ENCODE assay signal across 9 mouse cellular contexts in the genomic region with DNA sequence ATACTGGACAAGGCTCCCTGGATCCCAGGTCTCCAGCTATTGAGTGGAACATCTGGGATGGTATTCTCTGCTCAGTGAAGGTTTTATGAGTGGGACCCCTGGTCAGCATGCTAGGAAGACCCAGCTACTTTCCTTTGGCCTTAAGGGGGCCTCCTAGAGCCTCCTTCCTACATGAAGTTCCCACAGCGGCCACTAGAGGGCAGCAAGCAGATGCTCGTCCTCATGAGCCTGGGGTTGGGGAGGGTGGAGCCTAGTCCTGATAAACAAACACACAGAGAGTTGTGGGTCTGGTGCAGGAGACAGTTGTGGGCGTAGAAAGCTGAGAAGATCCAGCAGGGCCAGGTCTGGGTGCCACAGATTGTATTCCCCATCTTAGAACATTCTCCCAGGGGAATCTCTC. TPM values are rescaled to one million over a fixed set of nuclear protein-coding genes. Genes with fewer than 3 reads are reported as not detected.
DNase-seq lines count a peak whose midpoint lies in the region; ATAC-seq and TF ChIP-seq lines count a peak whose summit lies in the region.
"Had no signal": no experiment of that assay in that cellular context is flagged by ENCODE, and none has a peak within 500 bp of the region (broad histone marks: within the 10 kb centered on the region; RNA-seq: fewer than 3 reads in every experiment).

No protein-coding gene starts in this region.

- no peak for TF ChIP-seq POLR2A in MEL (IDR thresholded peaks at IDR 0.05; ENCODE audit: control insufficient read depth in 1 of 2, insufficient read depth in 1 of 2, low read depth in 1 of 2, low read length in 2 of 2, poor library complexity in 1 of 2)

- H3K27ac ChIP-seq in MEL (ENCODE audit: control insufficient read depth, low read depth, low read length), result no peak overlapping the region
- H3K27ac ChIP-seq in lung, embryonic 16.5 days (ENCODE audit: low read length), result no peak overlapping the region
- H3K27ac ChIP-seq: limb, embryonic 15.5 days had no signal

- no peaks in the 10 kb centered on the region for H3K27me3 ChIP-seq in MEL (ENCODE audit: control insufficient read depth in 1 of 2, insufficient read depth in 2 of 2, low read length in 2 of 2)
- no peaks in the 10 kb centered on the region for H3K27me3 ChIP-seq in lung, embryonic 16.5 days (ENCODE audit: control insufficient read depth, insufficient read depth, low read depth, low read length)
- H3K27me3 ChIP-seq: limb, embryonic 15.5 days had no signal

- no peaks in the 10 kb centered on the region for H3K4me1 ChIP-seq in MEL (ENCODE audit: control insufficient read depth in 1 of 2, insufficient read depth in 2 of 2, low read length in 2 of 2)
- peaks cover 13% of the 10 kb centered on the region for H3K4me1 ChIP-seq in lung, embryonic 16.5 days (replicated peaks; ENCODE audit: control insufficient read depth, insufficient read depth, low read length)

- H3K9me3 ChIP-seq in MEL (replicated peaks; ENCODE audit: insufficient read depth, low read length), result no peaks in the 10 kb centered on the region
- H3K9me3 ChIP-seq in lung, embryonic 16.5 days (ENCODE audit: control insufficient read depth, low read length), result no peaks in the 10 kb centered on the region
- H3K9me3 ChIP-seq: limb, embryonic 15.5 days had no signal

- DNase-seq in MEL (ENCODE audit: low read depth, low spot score), result peak; percentile 89
- peak; percentile 76 for DNase-seq in cerebellum, adult 11-12 months
- peak; percentile 91 for DNase-seq in forelimb bud, embryonic 11.5 days (ENCODE audit: low read depth, low spot score)
- DNase-seq in layer of hippocampus, adult 9-10 months (ENCODE audit: low spot score), result peak; percentile 83
- peak; percentile 72 for DNase-seq in retina, adult 2 months (ENCODE audit: low read depth, low spot score)
- DNase-seq in thymus, postnatal 25 days, result peak; percentile 88

- H3K4me2 ChIP-seq in lung, embryonic 16.5 days (ENCODE audit: low read depth, low read length), result no peak overlapping the region
- H3K4me2 ChIP-seq: limb, embryonic 15.5 days had no signal

- ATAC-seq in hematopoietic stem cell, adult 5-6 weeks (replicated peaks in 1 of 2; ENCODE audit: insufficient read depth in 1 of 2, low FRiP score in 2 of 2, low TSS enrichment in 1 of 2, low read depth in 1 of 2, poor library complexity in 2 of 2, severe bottlenecking in 2 of 2), result peak; percentile 86
- peak; percentile 61 for ATAC-seq in lung, embryonic 16.5 days (ENCODE audit: low read depth)

- H3K36me3 ChIP-seq in MEL (ENCODE audit: control insufficient read depth in 1 of 2, insufficient read depth in 2 of 2, low read length in 2 of 2), result no peaks in the 10 kb centered on the region
- peaks cover 2% of the 10 kb centered on the region; the same call in 1 of the 2 replicates for H3K36me3 ChIP-seq in lung, embryonic 16.5 days (ENCODE audit: control insufficient read depth, insufficient read depth, low read length)

- peak in 2 of 3 experiments; percentile 97 to 100; a peak in 5 of 6 replicates for TF ChIP-seq CTCF in MEL (IDR thresholded peaks at IDR 0.05 in 2 of 3, conservative IDR thresholded peaks at IDR 0.05 in 1 of 3; ENCODE audit: control insufficient read depth in 1 of 3, insufficient read depth in 1 of 3, low read depth in 2 of 3, low read length in 3 of 3, poor library complexity in 1 of 3, severe bottlenecking in 1 of 3)

- peak; percentile 85 for TF ChIP-seq RAD21 in MEL (IDR thresholded peaks at IDR 0.05; ENCODE audit: low read depth, low read length)

- no peaks in the 10 kb centered on the region for H3K79me2 ChIP-seq in MEL (ENCODE audit: control insufficient read depth, insufficient read depth, low read length, poor library complexity)

- H3K4me3 ChIP-seq in MEL (ENCODE audit: control insufficient read depth in 1 of 2, insufficient read depth in 1 of 2, low read depth in 2 of 2, low read length in 2 of 2), result no peak overlapping the region
- no peak overlapping the region for H3K4me3 ChIP-seq in lung, embryonic 16.5 days (ENCODE audit: low read length)
- H3K4me3 ChIP-seq: limb, embryonic 15.5 days had no signal

- no peak for TF ChIP-seq EP300 in MEL (IDR thresholded peaks at IDR 0.05; ENCODE audit: low read depth in 1 of 2, low read length in 2 of 2)

- no peak overlapping the region for H3K9ac ChIP-seq in MEL (ENCODE audit: control insufficient read depth, low read depth, low read length, poor library complexity, severe bottlenecking)
- H3K9ac ChIP-seq in lung, embryonic 16.5 days (ENCODE audit: low read length), result no peak overlapping the region
- H3K9ac ChIP-seq: limb, embryonic 15.5 days had no signal

- WGBS in lung, embryonic 16.5 days, result 4% methylated on average over 3 of the region's 3 CpGs

TF ChIP-seq in MEL, 35 proteins besides CTCF, POLR2A, EP300 and RAD21 (continues in another document):
- 0 out of 2 replicates have a peak, but pooled peaks have one; percentile 14 for TF ChIP-seq GATA1 (IDR thresholded peaks at IDR 0.05; ENCODE audit: low read depth, low read length)
- TF ChIP-seq SMC3 (IDR thresholded peaks at IDR 0.05; ENCODE audit: low read depth, low read length), result peak; percentile 93
- no peak for TF ChIP-seq MAX (IDR thresholded peaks at IDR 0.05; ENCODE audit: low read length)
- no peak for TF ChIP-seq E2F4 (IDR thresholded peaks at IDR 0.05; ENCODE audit: borderline replicate concordance, low read depth, low read length)
- TF ChIP-seq NELFE (IDR thresholded peaks at IDR 0.05; ENCODE audit: low read depth, low read length), result no peak
- no peak for TF ChIP-seq ZMIZ1 (IDR thresholded peaks at IDR 0.05; ENCODE audit: low read depth, low read length)
- no peak for TF ChIP-seq MYB (IDR thresholded peaks at IDR 0.05; ENCODE audit: low read depth, low read length)
- no peak for TF ChIP-seq TBP (IDR thresholded peaks at IDR 0.05; ENCODE audit: low read depth, low read length)
- TF ChIP-seq ETS1 (IDR thresholded peaks at IDR 0.05; ENCODE audit: low read depth, low read length), result no peak
- peak; percentile 32; the same call in 1 of the 2 replicates for TF ChIP-seq HCFC1 (IDR thresholded peaks at IDR 0.05; ENCODE audit: low read depth, low read length)
- no peak for TF ChIP-seq GABPA (IDR thresholded peaks at IDR 0.05; ENCODE audit: low read depth, low read length)
- peak; percentile 84 for TF ChIP-seq ZC3H11A (IDR thresholded peaks at IDR 0.05; ENCODE audit: low read depth, low read length)
- TF ChIP-seq TAL1 (IDR thresholded peaks at IDR 0.05; ENCODE audit: low read length), result no peak
- TF ChIP-seq CHD1 (IDR thresholded peaks at IDR 0.05; ENCODE audit: low read depth, low read length), result no peak
- TF ChIP-seq CHD2 (IDR thresholded peaks at IDR 0.05; ENCODE audit: low read length), result no peak
- peak; percentile 67 for TF ChIP-seq SIN3A (IDR thresholded peaks at IDR 0.05; ENCODE audit: low read length)
- TF ChIP-seq MYC (IDR thresholded peaks at IDR 0.05; ENCODE audit: low read depth, low read length), result peak; percentile 37; the same call in 1 of the 2 replicates
- no peak for TF ChIP-seq ZKSCAN1 (IDR thresholded peaks at IDR 0.05; ENCODE audit: low read depth, low read length)
- TF ChIP-seq MXI1 (IDR thresholded peaks at IDR 0.05; ENCODE audit: low read depth, low read length), result no peak
- TF ChIP-seq POLR2AphosphoS5 (IDR thresholded peaks at IDR 0.05; ENCODE audit: borderline replicate concordance, low read depth, low read length), result no peak
- TF ChIP-seq JUND (IDR thresholded peaks at IDR 0.05; ENCODE audit: low read depth, low read length), result no peak
- no peak for TF ChIP-seq MAFK (IDR thresholded peaks at IDR 0.05; ENCODE audit: borderline replicate concordance, low read depth, low read length)
- no peak for TF ChIP-seq USF2 (IDR thresholded peaks at IDR 0.05; ENCODE audit: borderline replicate concordance in 1 of 2, insufficient read depth in 1 of 2, low read depth in 1 of 2, low read length in 2 of 2)
- peak; percentile 57; the same call in 1 of the 2 replicates for TF ChIP-seq ELF1 (IDR thresholded peaks at IDR 0.05; ENCODE audit: low read depth, low read length)
- no peak for TF ChIP-seq TCF12 (IDR thresholded peaks at IDR 0.05; ENCODE audit: low read depth, low read length)
- no peak for TF ChIP-seq NRF1 (IDR thresholded peaks at IDR 0.05; ENCODE audit: insufficient read depth, low read depth, low read length, poor library complexity, severe bottlenecking)
- no peak for TF ChIP-seq USF1 (IDR thresholded peaks at IDR 0.05; ENCODE audit: low read depth, low read length)
- TF ChIP-seq ZNF384 (IDR thresholded peaks at IDR 0.05; ENCODE audit: low read depth, low read length), result no peak
- TF ChIP-seq BHLHE40 (IDR thresholded peaks at IDR 0.05; ENCODE audit: borderline replicate concordance, low read depth, low read length), result peak; percentile 37; the same call in 1 of the 2 replicates
- no peak for TF ChIP-seq UBTF (IDR thresholded peaks at IDR 0.05; ENCODE audit: borderline replicate concordance, insufficient read depth, low read depth, low read length)
- peak; percentile 67; the same call in 1 of the 2 replicates for TF ChIP-seq MAZ (IDR thresholded peaks at IDR 0.05; ENCODE audit: low read depth, low read length)
- no peak for TF ChIP-seq KAT2A (conservative IDR thresholded peaks at IDR 0.05; ENCODE audit: low read depth, low read length)
- no peak for TF ChIP-seq POLR2AphosphoS2 (IDR thresholded peaks at IDR 0.05; ENCODE audit: low read length)

RNA-seq across cellular contexts. Expression of gene Cln6, which starts 9.1 kb away (rescaled TPM):
- 26.5 and 29.4 TPM in 2 replicates for total RNA-seq in MEL (2012; rRNA removed)
- 10 to 100 TPM in 1 of 2 experiments, not detected in 1; 52.1 TPM for polyA plus RNA-seq in MEL (2012; ENCODE audit: insufficient read depth in 1 of 2, insufficient read length in 2 of 2, low read depth in 1 of 2, low replicate concordance in 2 of 2, missing spikeins in 1 of 2)
- 19.9 and 24.9 TPM in 2 replicates for total RNA-seq in hematopoietic stem cell, adult 5-6 weeks (2017)
- polyA plus RNA-seq in lung, embryonic 16.5 days (2015; fragmentation: Nextera tagmentation; extraction: Ambion mirVana), result 23.3 and 24.1 TPM in 2 replicates

RNA-seq across cellular contexts. Expression of gene Calml4, which starts 10.2 kb away (rescaled TPM):
- 0.62 and 1.0 TPM in 2 replicates for total RNA-seq in MEL (2012; rRNA removed)
- polyA plus RNA-seq in MEL (2012; ENCODE audit: insufficient read depth in 1 of 2, insufficient read length in 2 of 2, low read depth in 1 of 2, low replicate concordance in 2 of 2, missing spikeins in 1 of 2), result 1 to 10 TPM in 1 of 2 experiments, not detected in 1; 4.6 TPM
- total RNA-seq in hematopoietic stem cell, adult 5-6 weeks (2017), result 5.2 and 6.6 TPM in 2 replicates
- polyA plus RNA-seq in lung, embryonic 16.5 days (2015; fragmentation: Nextera tagmentation; extraction: Ambion mirVana), result 9.7 and 11.3 TPM in 2 replicates

RNA-seq across cellular contexts. Expression of gene Fem1b, which starts 36.0 kb away (rescaled TPM):
- total RNA-seq in MEL (2012; rRNA removed), result 50.5 and 55.1 TPM in 2 replicates
- 10 to 100 TPM; 38.2 to 99.4 TPM for polyA plus RNA-seq in MEL (2012; ENCODE audit: insufficient read depth in 1 of 2, insufficient read length in 2 of 2, low read depth in 1 of 2, low replicate concordance in 2 of 2, missing spikeins in 1 of 2)
- 54.5 and 61.0 TPM in 2 replicates for total RNA-seq in hematopoietic stem cell, adult 5-6 weeks (2017)
- polyA plus RNA-seq in lung, embryonic 16.5 days (2015; fragmentation: Nextera tagmentation; extraction: Ambion mirVana), result 18.7 and 19.8 TPM in 2 replicates
